Mouse (Mus musculus) hindbrain, embryonic 16.5 days (tissue): ENCODE data around the gene Tldc1. TPM values are rescaled to one million over a fixed set of nuclear protein-coding genes. Genes with fewer than 3 reads are reported as not detected.

Source experiments
- ATAC-seq: fragments of 200-750 bp; cut with Nextera tagmentation; 2 replicates; pipeline ENCODE4 v1.8.0; 2017; ENCODE audit warnings: moderate TSS enrichment, moderate library complexity
- H3K27ac ChIP-seq: fragments of 300-500 bp; sonication (generic); 2 replicates; pipeline ENCODE4 v1.5.1; 2014; ENCODE audit warnings: low read depth, mild to moderate bottlenecking, control low read depth, low read length, moderate library complexity
- H3K27me3 ChIP-seq: fragments of 300-500 bp; sonication (generic); replicated peaks from 2 replicates; pipeline ENCODE4 v1.6.1; 2014; ENCODE audit warnings: low read length; ENCODE audit not compliant: control insufficient read depth, insufficient read depth
- H3K36me3 ChIP-seq: fragments of 300-500 bp; sonication (generic); 2 replicates; pipeline ENCODE4 v1.6.1; 2014; ENCODE audit warnings: mild to moderate bottlenecking, low read length, moderate library complexity, mixed read lengths; ENCODE audit not compliant: control insufficient read depth, insufficient read depth
- H3K4me1 ChIP-seq: fragments of 300-500 bp; sonication (generic); 2 replicates; pipeline ENCODE4 v1.6.1; 2014; ENCODE audit warnings: low read depth, low read length; ENCODE audit not compliant: control insufficient read depth, insufficient read depth
- H3K4me2 ChIP-seq: fragments of 300-500 bp; sonication (generic); 2 replicates; pipeline ENCODE4 v1.6.1; 2014; ENCODE audit warnings: mild to moderate bottlenecking, low read length, control low read depth, moderate library complexity
- H3K4me3 ChIP-seq: fragments of 300-500 bp; sonication (generic); 2 replicates; pipeline ENCODE4 v1.5.1; 2014; ENCODE audit warnings: mild to moderate bottlenecking, low read length, control low read depth, moderate library complexity
- H3K9ac ChIP-seq: fragments of 300-500 bp; sonication (generic); 2 replicates; pipeline ENCODE4 v1.6.1; 2014; ENCODE audit warnings: low read depth, mild to moderate bottlenecking, control low read depth, low read length, moderate library complexity
- H3K9me3 ChIP-seq: fragments of 300-500 bp; sonication (generic); 2 replicates; pipeline ENCODE4 v1.6.1; 2014; ENCODE audit warnings: mild to moderate bottlenecking, low read length, moderate library complexity; ENCODE audit not compliant: control insufficient read depth
- WGBS: fragments of 180-500 bp; shearing (Covaris S2); extraction: QIAGEN DNeasy Blood & Tissue Kit; methylation state at CpG from one replicate; pipeline ENCODE4 v1.1.7; 2014; 5-methylcytosine and 5-hydroxymethylcytosine counted together
- polyA plus RNA-seq: library from polyadenylated mRNA; unstranded; fragments of >200 nt; fragmentation: Nextera tagmentation; extraction: Ambion mirVana; gene quantifications from 2 replicates; pipeline ENCODE4 v1.2.1, GENCODE M21; 2015

The Tldc1 gene
- 11.4 and 13.4 TPM in 2 replicates for polyA plus RNA-seq

GRCm38 (mm10) chr8:119778263-119778662, at the start of gene Tldc1:
Gene Tldc1 (minus strand): TSS chr8:119778416.
- WGBS: under 1% methylated on average over 18 of the region's 18 CpGs
- H3K36me3 ChIP-seq: no peaks in the 10 kb centered on the region
- H3K9ac ChIP-seq: peak within 1 kb of the TSS; percentile 88
- H3K4me1 ChIP-seq: peaks cover 18% of the 10 kb centered on the region
- ATAC-seq: peak; percentile 97
- H3K4me2 ChIP-seq: peak within 1 kb of the TSS; percentile 79
- peak within 1 kb of the TSS; percentile 87 for H3K27ac ChIP-seq
- H3K27me3 ChIP-seq: no peaks in the 10 kb centered on the region
- peak within 1 kb of the TSS; percentile 66 for H3K4me3 ChIP-seq
- no peaks in the 10 kb centered on the region for H3K9me3 ChIP-seq

- Histone ChIP-seq H3K27ac (0 out of 2 replicates have a peak overlapping the region, but pooled peaks have one; percentile 18), H3K4me2 (no peak overlapping the region), H3K9me3 (no peaks in the 10 kb centered on the region), H3K9ac (no peak overlapping the region), H3K4me1 (peaks cover 43% of the 10 kb centered on the region), H3K36me3 (no peaks in the 10 kb centered on the region), H3K27me3 (no peaks in the 10 kb centered on the region), H3K4me3 (no peak overlapping the region)
- 40% methylated on average over 4 of the region's 4 CpGs for WGBS
- no peak for ATAC-seq
Observed at GRCm38 (mm10) chr8:119827721-119828153, 49.5 kb upstream of the Tldc1 start.

GRCm38 (mm10) chr8:119826982-119827381, 48.8 kb upstream of the Tldc1 start:
- H3K4me3 ChIP-seq: no peak overlapping the region
- ATAC-seq: no peak
- no peak overlapping the region for H3K4me2 ChIP-seq
- peaks cover 4% of the 10 kb centered on the region; the same call in 1 of the 2 replicates for H3K36me3 ChIP-seq
- H3K9ac ChIP-seq: no peak overlapping the region
- 83% methylated on average over 5 of the region's 5 CpGs for WGBS
- no peaks in the 10 kb centered on the region for H3K27me3 ChIP-seq
- H3K4me1 ChIP-seq: peaks cover 35% of the 10 kb centered on the region
- H3K27ac ChIP-seq: no peak overlapping the region
- no peaks in the 10 kb centered on the region for H3K9me3 ChIP-seq

GRCm38 (mm10) chr8:119825950-119826730, 47.9 kb upstream of the Tldc1 start:
- 89% methylated on average over 19 of the region's 19 CpGs for WGBS
- Histone ChIP-seq H3K27me3 (no peaks in the 10 kb centered on the region), H3K4me2 (no peak overlapping the region), H3K36me3 (peaks cover 7% of the 10 kb centered on the region), H3K4me3 (no peak overlapping the region), H3K4me1 (peaks cover 27% of the 10 kb centered on the region), H3K9ac (no peak overlapping the region), H3K9me3 (no peaks in the 10 kb centered on the region), H3K27ac (no peak overlapping the region)
- no peak for ATAC-seq

- no peaks in the 10 kb centered on the region for H3K9me3 ChIP-seq
- H3K9ac ChIP-seq: no peak overlapping the region
- H3K27me3 ChIP-seq: no peaks in the 10 kb centered on the region
- WGBS: 72% methylated on average over 11 of the region's 11 CpGs
- no peak overlapping the region for H3K27ac ChIP-seq
- H3K4me2 ChIP-seq: no peak overlapping the region
- peaks cover 7% of the 10 kb centered on the region for H3K36me3 ChIP-seq
- H3K4me1 ChIP-seq: peaks cover 14% of the 10 kb centered on the region
- H3K4me3 ChIP-seq: no peak overlapping the region
- ATAC-seq: no peak
Observed at GRCm38 (mm10) chr8:119824809-119825273, 46.6 kb upstream of the Tldc1 start.

- Histone ChIP-seq H3K9me3 (no peaks in the 10 kb centered on the region), H3K36me3 (peaks cover 7% of the 10 kb centered on the region), H3K27ac (no peak overlapping the region; the same call in 1 of the 2 replicates), H3K4me3 (no peak overlapping the region), H3K9ac (no peak overlapping the region), H3K4me2 (no peak overlapping the region), H3K4me1 (peaks cover 8% of the 10 kb centered on the region), H3K27me3 (no peaks in the 10 kb centered on the region)
- ATAC-seq: peak; percentile 73
- 50% methylated on average over 4 of the region's 4 CpGs for WGBS
Observed at GRCm38 (mm10) chr8:119824100-119824499, 45.9 kb upstream of the Tldc1 start.

- Histone ChIP-seq H3K9ac (no peak overlapping the region), H3K9me3 (no peaks in the 10 kb centered on the region), H3K4me2 (no peak overlapping the region), H3K27ac (no peak overlapping the region), H3K36me3 (peaks cover 7% of the 10 kb centered on the region), H3K4me1 (peaks cover 3% of the 10 kb centered on the region), H3K4me3 (no peak overlapping the region), H3K27me3 (no peaks in the 10 kb centered on the region)
- no peak for ATAC-seq
- 96% methylated on average over 9 of the region's 9 CpGs for WGBS
Observed at GRCm38 (mm10) chr8:119823278-119823677, 45.1 kb upstream of the Tldc1 start.

- no peaks in the 10 kb centered on the region for H3K27me3 ChIP-seq
Observed at GRCm38 (mm10) chr8:119821691-119822090, 43.5 kb upstream of the Tldc1 start.

GRCm38 (mm10) chr8:119819976-119820375, 41.8 kb upstream of the Tldc1 start:
- Histone ChIP-seq H3K9me3 (no peaks in the 10 kb centered on the region), H3K4me3 (no peak overlapping the region), H3K36me3 (peaks cover 7% of the 10 kb centered on the region), H3K27me3 (no peaks in the 10 kb centered on the region), H3K4me2 (no peak overlapping the region), H3K9ac (no peak overlapping the region), H3K27ac (no peak overlapping the region), H3K4me1 (peaks cover 8% of the 10 kb centered on the region; the same call in 1 of the 2 replicates)
- ATAC-seq: no peak
- WGBS: 94% methylated on average over 8 of the region's 8 CpGs

More at GRCm38 (mm10) chr8:119821691-119822090, 43.5 kb upstream of the Tldc1 start:
- no peak overlapping the region for H3K9ac ChIP-seq
- no peak overlapping the region for H3K4me2 ChIP-seq
- H3K9me3 ChIP-seq: no peaks in the 10 kb centered on the region
- no peak for ATAC-seq
- peaks cover 5% of the 10 kb centered on the region; the same call in 1 of the 2 replicates for H3K4me1 ChIP-seq
- peaks cover 7% of the 10 kb centered on the region for H3K36me3 ChIP-seq
- no peak overlapping the region for H3K4me3 ChIP-seq
- no peak overlapping the region for H3K27ac ChIP-seq
- 96% methylated on average over 6 of the region's 6 CpGs for WGBS
